Mouse (Mus musculus): ENCODE results near the gene Pigo.

Pigo gene

DNA sequence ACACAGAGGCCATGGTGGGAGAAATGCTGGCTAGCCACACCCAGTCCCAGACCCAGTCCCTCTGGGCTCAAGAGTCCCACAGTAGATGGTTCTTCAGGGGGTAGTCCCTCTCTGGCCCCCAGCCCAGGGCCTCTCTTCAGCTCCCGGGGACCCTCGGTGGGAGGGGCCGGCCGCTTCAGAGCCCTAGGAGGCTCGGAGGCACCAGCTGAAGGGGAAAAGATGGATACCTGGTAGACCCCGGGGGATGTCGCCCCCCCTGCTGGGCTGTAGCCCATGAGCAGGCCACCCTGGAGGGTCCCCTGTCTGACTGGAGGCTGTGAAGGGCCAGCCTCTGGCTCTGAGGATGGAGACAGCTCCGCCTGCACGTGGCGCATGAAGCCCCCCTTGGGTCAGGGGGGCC lies 10.7 kb upstream of the Pigo start:
- no peak for DNase-seq

DNA sequence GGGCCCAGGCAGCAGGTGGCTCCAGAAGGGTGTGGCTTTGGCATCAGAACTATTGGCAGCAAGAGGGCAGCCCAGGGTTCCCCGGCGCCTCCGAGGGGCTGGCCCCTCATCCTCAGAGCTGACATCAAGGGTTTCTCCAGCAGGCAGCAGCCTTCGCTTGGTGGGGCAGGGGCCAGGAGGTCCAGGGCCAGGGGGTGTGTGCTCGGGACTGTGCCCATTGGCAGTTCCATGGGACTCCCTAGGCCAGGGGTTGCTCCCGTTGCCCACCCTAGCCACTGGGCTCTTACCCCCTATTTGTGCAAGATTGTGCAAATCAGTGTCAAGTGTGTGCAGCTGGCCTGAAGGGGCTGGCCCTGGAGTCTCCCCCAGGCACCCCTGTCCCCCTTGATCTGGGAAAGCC lies 10.2 kb upstream of the Pigo start:
- no peak for DNase-seq

DNA sequence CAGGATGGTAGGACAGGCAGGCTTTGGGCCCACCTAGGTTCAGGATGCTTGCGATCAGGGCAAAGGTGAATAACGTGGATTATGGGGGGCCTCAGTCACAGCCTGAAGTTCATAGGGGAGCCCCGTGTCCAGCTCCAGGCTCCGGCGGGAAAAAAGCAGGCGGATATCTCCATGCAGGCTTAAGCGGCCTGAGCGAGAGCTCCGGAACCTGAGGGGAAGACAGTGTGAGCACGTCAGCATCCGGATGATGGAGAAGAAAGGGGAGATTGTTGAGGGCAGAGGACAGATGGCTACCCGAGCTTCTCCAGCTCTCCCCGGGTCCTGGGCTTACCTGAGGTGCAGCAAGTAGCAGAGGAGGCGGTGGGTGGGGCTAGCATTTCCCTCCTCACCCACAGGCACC lies 7.9 kb upstream of the Pigo start:
- DNase-seq: no peak

DNA sequence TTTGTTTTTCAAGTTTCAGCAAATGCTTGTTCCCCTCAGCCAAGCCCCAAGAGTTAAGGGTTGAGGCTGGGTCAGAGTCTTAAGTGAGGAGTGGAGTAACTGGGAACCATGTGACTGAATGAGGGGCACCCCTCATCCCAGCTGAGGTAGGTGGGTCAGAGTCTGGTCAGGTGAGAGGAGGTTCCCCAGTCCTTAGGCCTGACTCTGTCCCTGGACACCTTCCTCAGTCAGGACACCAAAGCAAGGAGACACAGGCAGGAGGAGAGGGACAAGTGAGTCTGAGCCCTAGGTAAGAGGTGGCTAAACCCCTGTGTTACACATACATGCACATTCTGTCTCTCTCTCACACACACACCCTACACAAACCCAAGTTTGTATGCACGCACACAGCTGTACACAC lies 6.9 kb upstream of the Pigo start:
- no peak for DNase-seq

DNA sequence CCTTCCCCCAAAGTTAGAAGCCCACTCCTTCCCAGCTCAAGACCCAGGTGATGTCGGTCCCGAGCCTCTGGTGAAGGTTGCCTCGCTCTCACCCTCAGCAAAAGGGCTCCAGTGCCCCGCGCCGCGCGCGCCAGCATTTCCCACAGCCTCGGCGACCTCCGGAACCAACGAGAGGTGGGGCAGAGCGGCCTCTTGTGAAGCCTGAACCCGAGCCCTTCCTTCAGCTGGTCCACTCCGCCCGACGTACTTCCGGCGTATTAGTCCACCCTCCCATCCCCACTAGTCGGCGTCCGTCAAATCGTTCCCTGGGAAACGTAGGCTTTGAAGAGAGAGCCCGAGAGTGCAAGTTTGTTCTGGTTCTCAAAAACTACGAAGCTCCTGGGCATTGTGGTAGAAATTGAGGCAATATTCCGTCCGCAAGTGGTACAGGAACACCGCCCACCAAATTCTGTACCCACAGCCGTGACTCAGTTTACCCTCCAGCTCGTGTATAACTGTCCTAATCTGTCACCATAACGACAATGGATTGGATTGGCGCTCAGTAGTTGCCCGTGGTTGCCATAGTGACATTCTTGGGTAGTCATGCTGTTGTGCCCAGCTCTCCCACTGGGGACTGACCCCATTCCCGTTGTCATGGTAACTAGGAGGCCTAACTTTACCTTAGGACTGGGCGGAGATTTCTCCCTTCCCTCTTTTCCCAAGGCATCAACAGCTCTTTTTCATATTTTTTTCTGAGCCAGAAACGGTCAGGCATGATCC lies 5.8 kb upstream of the Pigo start, which contains the start of gene Stoml2:
Gene Stoml2 (minus strand): TSS at position 474 of the 759 bp plus-strand sequence.
- DNase-seq: peak; percentile 93

DNA sequence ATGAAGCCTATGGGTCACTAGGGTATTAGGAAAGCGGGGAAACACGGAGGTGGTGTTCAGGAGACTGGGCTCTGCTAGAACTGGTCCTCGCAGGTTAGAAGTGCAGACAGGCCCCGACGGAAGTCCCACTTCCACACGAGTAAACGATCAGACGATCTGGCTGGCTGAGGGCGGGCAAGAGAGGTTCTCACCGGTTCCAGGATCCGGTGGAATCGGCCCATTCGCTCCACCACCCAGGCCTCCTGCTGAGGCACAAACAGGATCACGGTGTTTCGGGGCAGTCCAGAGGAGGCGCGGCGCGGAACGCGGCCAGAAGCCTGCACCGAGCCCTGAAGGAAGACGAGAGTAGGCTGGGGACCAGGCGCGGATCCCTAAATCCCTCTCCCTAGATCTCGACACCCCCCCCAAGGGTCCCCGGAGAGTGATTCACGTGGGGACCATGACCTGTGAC lies 5.2 kb upstream of the Pigo start:
- peak; percentile 50 for DNase-seq

DNA sequence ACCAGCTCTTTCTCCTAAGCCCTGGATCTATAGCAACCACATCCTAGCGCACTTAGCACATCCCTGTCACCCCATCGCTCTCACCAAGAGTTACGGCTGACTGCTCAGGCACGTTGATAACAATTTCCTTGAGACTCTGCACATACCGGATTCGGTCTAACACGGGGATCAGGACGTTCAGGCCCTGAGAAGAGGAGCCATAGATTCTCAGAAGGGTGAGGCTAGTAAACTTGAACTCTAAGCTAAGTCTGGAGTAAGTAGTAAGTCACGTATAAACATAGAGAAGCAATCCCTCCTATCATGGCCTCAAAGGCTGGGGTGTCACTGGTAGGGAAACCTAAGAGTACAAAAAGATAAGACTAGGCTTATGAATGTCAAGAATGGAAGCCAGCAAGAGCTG lies 4.7 kb upstream of the Pigo start:
- no peak for DNase-seq

DNA sequence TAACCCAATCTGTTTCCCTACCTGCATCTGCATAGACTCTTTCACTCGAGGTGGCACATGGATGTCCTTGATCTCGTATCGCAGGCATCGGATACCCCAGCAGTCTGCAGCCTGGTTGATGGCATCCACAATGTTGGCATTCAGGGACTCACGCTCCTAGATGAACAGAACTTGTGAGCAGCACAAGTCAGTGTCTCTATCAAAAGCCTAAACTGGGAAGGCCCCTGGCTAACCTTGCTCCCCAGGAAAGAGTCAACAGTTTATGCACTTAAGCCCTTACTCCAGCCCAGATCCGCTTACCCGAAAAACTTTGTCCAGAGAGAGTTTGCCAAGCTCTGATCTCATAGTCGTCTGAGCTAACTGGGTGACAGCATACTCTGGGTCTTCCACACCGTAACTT lies 4.1 kb upstream of the Pigo start:
- DNase-seq: no peak

DNA sequence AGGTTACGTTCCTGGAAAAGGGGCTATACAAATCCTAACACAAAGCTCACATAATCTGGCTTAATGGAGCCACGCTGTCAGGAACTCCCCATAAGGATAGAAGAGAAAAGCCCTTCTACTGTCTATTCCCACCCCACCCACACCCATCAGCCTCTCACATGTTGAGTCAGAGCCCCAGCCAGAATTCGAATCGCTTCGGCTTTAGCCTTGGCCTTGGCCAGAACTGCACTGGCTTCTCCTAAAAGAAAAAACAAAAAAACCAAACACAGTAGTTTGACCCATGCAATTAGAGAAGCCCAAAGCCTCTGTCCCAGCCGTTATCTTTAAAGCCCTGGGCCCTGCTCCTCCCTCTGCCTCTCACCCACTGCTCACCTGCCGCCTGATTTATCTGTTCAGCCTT lies 3.5 kb upstream of the Pigo start:
- no peak for DNase-seq

DNA sequence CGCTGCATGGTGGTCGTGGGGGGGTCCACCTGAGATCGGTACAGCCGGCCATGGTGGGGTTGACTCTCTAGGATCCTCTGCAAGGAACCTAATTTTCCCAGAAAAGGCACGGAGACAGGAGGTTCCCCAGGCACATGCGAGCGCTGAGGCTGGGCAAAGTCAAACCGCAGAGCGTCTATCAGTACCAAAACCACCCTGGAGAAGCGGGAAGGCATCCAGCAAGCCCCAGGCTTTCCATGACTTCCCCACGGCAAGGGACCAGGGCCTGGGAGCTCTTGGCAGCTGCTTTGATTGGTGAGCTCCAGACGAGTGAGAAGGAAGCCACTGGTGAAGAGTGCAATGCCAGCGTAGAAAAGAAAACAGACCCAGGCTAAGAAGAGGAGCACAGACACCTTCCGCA lies 946 bp downstream of the Pigo start:
- no peak for DNase-seq

DNA sequence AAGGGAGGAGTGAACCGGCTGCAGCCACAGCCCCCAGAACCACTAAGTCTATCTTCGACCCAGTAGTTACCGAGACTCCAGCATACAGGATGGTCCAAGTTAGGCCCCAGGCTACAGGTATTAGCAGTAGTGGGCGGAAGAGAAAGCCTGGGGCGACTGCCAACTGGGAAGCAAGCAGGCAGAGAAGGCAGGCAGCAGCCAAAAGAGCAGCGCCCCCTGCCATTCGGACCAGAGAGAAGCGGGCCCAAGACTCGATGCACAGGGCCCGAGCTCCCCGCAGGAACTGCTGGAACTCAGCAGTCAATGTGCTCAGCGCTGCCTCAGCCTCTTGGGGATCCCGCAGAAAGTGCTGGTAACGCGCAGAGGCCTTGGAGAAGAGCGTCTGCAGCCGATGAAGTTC lies 4.3 kb downstream of the Pigo start:
- no peak for DNase-seq

DNA sequence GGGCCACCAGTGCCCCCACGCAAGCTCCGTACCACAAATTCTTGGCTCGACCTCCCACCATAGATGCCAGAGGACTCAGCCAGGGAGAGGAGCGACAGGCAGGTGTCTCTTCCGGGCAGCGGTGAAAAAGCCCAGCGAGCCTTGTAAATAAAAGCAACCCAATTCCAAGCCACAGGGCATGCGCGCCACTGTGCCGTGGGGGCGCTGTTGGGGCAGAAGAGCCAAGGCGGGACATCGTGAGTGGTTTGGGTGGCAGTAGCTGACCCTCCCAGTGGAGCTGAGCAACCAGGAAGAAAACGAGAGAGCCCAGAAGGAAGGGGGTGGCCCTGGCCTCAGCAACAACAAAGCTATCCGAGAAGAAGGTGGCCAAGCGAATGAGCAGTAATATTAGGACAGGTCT lies 4.7 kb downstream of the Pigo start:
- DNase-seq: no peak

DNA sequence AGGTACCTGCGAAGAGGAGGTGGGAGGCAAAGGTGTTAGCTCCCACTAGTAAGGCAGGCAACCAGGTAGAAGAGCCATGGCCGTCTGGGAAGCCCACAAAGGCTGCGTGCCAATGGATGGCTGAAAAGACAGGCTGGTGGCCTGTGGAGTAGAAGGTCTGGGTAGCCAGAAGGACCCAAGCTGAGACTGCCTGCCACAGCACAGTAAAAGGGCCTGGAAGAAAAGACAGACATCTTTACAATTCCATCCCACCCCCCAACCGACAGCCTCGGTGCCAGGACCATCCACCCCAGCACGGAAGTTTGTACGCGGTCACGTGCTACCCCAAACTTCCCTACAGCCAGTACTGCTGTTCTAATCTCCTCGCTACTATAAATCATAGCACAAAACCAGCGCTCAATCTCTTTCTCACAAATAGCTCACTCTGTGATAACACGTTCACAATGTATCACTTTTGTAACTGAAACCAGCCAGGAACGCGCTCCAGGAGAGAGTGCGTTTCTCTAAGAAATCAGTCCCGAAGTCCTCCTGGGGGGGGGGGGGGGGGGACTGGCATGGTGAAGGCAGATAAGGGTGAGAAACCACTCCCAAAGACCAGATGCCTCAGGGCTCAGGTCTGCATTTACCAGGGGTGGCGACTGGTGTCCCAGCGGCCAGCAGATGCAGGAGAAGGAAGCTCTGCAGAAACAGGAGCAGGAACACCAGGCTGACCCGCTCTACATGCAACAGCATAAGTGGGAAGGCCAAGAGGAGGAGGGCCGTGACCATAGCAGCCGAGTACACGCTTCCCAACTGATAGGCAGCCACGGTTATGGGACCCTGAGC lies 5.8 kb downstream of the Pigo start:
- DNase-seq: peak; percentile 63

DNA sequence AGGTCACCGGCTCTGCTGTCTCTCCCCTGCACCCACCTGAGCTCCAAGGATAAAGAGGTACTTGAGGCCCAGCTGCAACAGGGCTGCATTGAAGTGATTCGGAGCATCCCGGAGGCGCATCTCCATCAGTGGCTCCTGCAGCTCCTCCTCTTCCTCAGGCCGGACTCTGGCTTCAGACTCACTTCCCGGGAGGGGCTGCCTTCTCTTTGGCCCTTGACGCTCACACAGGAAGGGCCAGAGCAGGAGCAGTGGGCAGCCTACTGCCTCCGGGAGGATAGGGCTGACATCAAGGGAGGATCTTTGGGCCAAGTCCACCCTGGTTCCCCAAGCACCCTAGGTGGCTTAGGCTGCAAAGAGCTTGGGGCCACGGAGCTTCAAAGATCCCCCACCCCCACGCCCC lies 6.4 kb downstream of the Pigo start:
- DNase-seq: no peak

DNA sequence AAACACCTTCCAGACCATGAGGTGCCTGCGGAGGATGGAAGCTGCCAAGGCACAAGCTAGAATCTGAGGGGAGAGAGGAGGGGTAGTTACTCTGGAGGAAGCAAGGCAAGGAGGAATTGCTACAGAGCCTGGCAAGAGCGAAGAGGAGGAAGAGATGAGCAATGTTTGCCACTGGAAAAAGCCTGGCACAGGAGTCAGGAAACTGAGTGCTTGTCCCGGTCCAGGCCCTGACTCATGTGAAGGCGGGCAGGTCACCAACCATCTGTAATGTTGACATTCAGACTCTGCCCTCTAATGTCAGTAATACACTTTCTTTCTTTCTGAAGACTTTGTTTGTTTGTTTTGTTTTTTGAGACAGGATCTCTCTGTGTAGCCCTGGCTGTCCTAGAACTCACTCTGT lies 7.5 kb downstream of the Pigo start:
- DNase-seq: no peak

DNA sequence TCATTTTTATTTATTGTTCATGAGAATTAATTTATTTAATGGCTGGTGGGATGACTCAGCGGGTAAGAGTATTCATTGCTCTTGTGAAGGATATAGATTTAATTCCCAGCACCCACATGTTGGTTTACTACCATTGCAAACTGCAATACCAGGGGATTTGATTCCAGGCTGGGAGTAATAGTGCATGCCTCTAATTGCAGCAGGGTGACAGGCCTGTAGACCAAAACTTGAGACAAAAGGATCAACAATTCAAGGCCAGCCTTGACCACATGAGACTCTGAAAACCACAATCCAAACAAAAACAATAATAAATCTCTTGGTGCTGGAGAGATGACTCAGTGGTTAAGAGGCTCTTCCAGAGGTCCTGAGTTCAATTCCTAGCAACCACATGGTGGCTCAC lies 13.5 kb downstream of the Pigo start:
- no peak for DNase-seq

DNA sequence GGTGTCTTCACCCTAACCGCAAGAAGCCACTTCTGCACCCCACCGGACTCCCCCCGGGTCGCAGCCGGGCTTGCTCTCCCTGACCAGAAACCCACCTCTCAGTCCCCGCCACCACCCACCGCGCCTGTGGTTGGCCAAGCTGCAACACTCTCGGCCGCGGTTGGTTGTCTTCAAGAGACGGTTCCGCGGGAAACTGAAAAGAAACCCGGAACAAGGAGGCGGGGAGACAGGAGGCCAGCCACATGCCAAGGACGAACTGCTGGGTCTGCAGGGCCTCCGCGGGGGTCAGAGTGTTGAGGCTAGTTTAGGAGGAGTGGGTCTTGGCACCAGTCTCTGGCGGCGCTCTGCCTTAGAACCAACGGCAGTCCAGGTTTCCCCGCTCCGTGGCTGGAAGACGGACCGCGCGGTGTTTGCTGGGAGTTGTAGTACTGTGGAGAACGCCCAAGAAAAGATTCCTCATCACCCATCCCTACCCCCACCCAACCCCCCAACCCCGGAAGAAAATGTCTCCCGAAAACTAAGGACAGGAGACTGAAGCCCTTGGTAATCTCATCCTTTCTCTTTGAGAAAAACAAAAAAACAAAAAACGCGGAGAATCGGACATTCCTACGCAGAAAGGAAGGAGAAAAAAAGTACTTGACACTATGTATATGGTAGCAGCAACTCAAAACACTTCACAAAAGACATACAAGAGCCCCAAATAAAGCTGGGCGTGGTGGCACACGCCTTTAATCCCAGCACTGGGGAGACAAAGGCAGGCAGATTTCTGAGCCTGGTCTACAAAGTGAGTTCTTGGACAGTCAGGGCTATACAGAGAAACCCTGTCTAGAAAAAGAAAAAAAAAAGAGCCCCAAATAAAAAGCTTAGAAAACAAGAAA lies 15.2 kb downstream of the Pigo start, which contains the start of gene Fancg:
Gene Fancg (minus strand): TSS at position 346 of the 878 bp plus-strand sequence.
- DNase-seq: peak; percentile 86

DNA sequence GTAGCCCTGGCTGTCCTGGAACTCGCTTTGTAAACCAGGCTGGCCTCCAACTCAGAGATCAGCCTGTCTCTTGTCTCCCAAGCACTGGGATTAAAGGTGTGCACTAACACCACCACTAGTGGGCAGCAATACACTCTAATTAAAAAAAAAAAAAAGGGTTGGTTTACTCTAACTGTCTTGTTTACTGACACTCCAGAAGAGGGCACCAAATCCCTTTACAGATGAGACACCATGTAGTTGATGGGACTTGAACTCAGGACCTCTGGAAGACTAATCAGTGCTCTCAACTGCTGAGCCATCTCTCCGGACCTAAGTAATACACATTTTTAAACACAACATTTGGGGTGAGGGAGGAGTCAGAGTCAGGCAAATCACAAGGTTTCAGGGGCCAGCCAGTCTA lies 19.9 kb downstream of the Pigo start:
- DNase-seq: peak; percentile 30

DNA sequence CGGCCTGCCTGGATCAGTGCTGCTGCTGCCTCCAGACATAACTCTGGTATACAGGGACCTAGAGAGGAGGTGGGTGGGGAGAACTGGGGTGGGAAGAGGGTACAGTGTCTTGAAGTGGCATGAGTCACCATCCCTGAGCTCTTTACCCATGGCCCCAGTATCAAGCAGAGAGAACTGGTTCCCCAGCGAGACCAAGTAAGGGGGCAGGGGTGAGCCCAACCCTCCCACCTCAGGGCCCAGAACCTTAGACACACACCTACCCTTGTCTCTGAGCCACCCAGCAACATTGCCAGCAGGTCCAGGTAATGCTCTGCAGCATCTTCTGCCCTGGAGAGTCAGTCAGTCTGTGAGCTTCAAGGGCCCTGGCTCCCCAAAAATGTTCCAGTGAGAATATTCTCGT lies 20.7 kb downstream of the Pigo start:
- no peak for DNase-seq

DNA sequence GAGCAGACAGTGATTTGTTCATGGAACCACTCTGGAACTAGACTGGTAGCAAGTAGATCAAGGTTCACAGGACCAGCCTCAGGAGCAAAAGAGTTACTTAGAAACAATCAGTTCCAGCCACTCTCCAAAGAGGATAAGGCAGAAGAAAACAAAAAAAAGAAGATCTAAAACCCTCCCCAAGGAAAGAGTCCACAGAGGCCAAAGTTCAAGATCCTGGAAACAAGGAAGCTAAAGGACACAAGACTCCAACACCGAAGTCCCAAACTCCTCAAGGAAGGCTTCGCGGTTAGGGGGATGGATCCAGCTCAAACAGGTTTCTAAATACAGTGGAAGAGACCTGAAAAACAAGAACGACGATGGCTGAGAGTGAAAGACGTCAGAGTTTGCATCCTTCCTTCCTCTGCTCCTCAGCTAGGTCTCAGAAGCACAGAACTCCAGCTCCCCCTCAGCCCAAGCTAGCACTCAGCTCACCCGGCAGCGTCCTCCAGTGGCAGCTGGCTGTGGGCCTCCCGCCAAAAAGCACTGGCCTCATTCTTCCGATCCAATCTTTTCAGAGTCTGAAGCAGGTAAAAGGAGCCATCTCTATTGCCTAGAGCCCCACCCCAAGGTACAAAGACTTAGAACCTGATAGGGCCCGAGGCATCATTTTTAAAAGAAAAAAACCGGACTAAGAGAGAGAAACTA lies 22.7 kb downstream of the Pigo start:
- no peak for DNase-seq

DNA sequence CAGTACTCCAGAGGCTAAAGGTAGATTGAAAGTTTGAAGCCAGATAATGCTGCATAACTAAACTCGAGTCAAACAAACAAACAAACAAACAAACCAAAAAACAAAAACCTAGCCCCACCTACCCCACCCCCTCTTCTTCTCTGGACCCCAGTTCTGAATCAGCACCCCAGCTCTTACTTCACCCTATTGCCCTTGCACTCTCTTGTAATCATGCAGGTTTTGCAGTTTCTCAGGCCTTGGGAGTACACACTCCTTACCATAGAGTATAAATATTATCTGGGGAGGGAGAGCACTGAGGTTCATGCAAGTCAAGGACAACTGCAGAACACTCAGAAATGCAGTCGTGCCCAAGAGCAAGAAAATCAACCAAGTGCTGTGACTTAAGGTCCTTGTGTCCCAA lies 24.3 kb downstream of the Pigo start:
- no peak for DNase-seq

DNA sequence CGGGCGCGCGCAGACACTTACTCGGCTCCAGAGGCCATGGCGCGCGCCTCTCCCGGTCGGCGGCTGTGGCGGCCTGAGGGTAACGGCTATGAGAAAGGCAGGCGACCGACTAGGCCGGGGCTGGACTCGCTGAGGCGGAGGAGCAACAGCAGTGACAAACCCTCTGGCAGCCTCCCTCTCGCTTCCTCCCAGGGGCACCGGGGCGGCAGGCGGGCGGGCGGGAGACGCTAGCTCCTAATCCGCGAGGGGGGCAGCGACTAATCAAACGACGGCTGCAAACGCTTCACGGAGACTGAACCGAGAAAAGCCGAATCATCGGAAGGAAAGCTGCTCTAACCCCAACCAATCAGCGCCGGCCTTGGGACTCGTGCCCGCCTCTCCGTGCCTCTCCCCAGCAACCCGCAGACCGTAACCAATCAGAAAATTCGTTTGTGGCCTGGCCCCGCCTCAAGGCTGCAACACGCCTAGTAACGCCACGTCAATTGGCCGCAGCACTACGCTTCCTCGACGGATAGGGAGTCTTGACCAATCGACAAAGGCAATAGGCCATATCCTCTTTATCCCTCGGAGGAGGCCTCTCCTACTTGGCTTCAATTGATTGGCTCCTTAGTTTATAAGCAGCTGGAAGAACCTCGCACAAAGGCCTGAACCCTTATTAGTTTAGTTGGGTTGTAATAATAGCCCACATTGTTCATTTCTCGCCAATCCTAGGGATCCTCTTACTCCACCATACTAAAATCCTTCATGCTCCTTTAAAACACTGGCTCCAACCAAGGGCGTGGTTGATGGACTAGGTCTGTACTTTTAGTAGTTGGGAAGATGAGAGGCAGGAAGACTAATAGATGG lies 25.3 kb downstream of the Pigo start, which contains the start of gene Vcp:
Gene Vcp (minus strand): TSS at position 367 of the 846 bp plus-strand sequence.
- DNase-seq: peak; percentile 99

All from liver (tissue).